Mouse (Mus musculus) ES-E14 (cell line): ENCODE results near the gene Nmnat1. TPM values are rescaled to one million over a fixed set of nuclear protein-coding genes. Genes with fewer than 3 reads are reported as not detected.

Experiments
- DNase-seq: peaks from one replicate; pipeline ENCODE4 v3.0.0-alpha.2; 2013; ENCODE audit warnings: low read depth, low spot score
- H3K27ac ChIP-seq: 2 replicates; pipeline ENCODE4 v1.5.1; 2012; ENCODE audit warnings: low read depth, mild to moderate bottlenecking, low read length, moderate library complexity, mixed read lengths; ENCODE audit not compliant: poor library complexity, insufficient read depth, severe bottlenecking
- H3K36me3 ChIP-seq: 2 replicates; pipeline ENCODE4 v1.6.1; 2012; ENCODE audit warnings: mild to moderate bottlenecking, low read length, moderate library complexity, mixed read lengths; ENCODE audit not compliant: control insufficient read depth, poor library complexity, insufficient read depth, severe bottlenecking
- H3K4me1 ChIP-seq, 2 experiments: fragments of 150-350 bp in 1 of 2; sonication (generic) in 1 of 2; 2 replicates each; pipeline ENCODE4 v1.6.1; 2012; ENCODE audit warnings: low read length in 2 of 2, mild to moderate bottlenecking in 1 of 2, mixed read lengths in 1 of 2; ENCODE audit not compliant: control insufficient read depth in 2 of 2, insufficient read depth in 2 of 2, poor library complexity in 1 of 2
- H3K4me3 ChIP-seq, 2 experiments: fragments of 150-350 bp in 1 of 2; sonication (generic) in 1 of 2; 2 replicates each; pipeline ENCODE4 v1.5.1; 2012; ENCODE audit warnings: low read length in 2 of 2, low read depth in 1 of 2, mild to moderate bottlenecking in 1 of 2, mixed read lengths in 1 of 2; ENCODE audit not compliant: insufficient read depth in 1 of 2, poor library complexity in 1 of 2, severe bottlenecking in 1 of 2
- H3K9ac ChIP-seq: 2 replicates; pipeline ENCODE4 v1.6.1; 2012; ENCODE audit warnings: low read depth, mild to moderate bottlenecking, low read length, mixed read lengths; ENCODE audit not compliant: poor library complexity, insufficient read depth, severe bottlenecking
- H3K9me3 ChIP-seq: fragments of 150-350 bp; sonication (generic); 2 replicates; pipeline ENCODE4 v1.6.1; 2012; ENCODE audit warnings: low read depth, mild to moderate bottlenecking, low read length; ENCODE audit not compliant: control insufficient read depth, insufficient read depth
- CHD2 ChIP-seq: IDR thresholded peaks from 2 replicates; pipeline ENCODE4 v1.6.1; 2014; ENCODE audit warnings: mild to moderate bottlenecking, low read depth, low read length, inconsistent platforms
- HCFC1 ChIP-seq: IDR thresholded peaks from 2 replicates; pipeline ENCODE4 v1.6.1; 2012; ENCODE audit warnings: low read length, inconsistent platforms, borderline replicate concordance; ENCODE audit not compliant: insufficient read depth
- MAFK ChIP-seq: IDR thresholded peaks from 2 replicates; pipeline ENCODE4 v1.6.1; 2014; ENCODE audit warnings: mild to moderate bottlenecking, low read depth, low read length, inconsistent platforms; ENCODE audit not compliant: insufficient read depth
- ZC3H11A ChIP-seq: IDR thresholded peaks from 2 replicates; pipeline ENCODE4 v1.6.1; 2012; ENCODE audit warnings: low read depth, mild to moderate bottlenecking, inconsistent platforms, low read length, borderline replicate concordance
- ZNF384 ChIP-seq: IDR thresholded peaks from 2 replicates; pipeline ENCODE4 v1.6.1; 2012; ENCODE audit warnings: low read depth, low read length, inconsistent platforms
- in situ Hi-C, 2 experiments: fragments of 600-800 bp; cut with MboI; formaldehyde crosslinking; loops; one replicate each; pipeline ENCODE4 v1.15.1; 2025; ENCODE audit warnings: low sequenced_read_pairs in 2 of 2, inconsistent platforms in 1 of 2; ENCODE audit not compliant: unreplicated experiment in 2 of 2
- total RNA-seq: library from RNA; depleted of rRNA; stranded (reverse); fragments of 300-350 nt; gene quantifications from 2 replicates; pipeline ENCODE4 v1.2.3, GENCODE M21; 2012

Gene Nmnat1
- total RNA-seq, 1 experiment: 11.0 TPM

GRCm38 (mm10) chr4:149477078-149477477 lies 7.9 kb downstream of the Nmnat1 start, which contains the start of gene Tmem274:
Tmem274 (plus strand) TSS chr4:149477378.
- TF ChIP-seq MAFK: no peak
- no peak for TF ChIP-seq ZC3H11A
- no peak for TF ChIP-seq CHD2
- no peak for TF ChIP-seq ZNF384
- no peak for TF ChIP-seq HCFC1
- peaks cover 0 to 7% of the 10 kb centered on the region in 2 experiments; a peak in 1 of 4 replicates for H3K4me1 ChIP-seq
- H3K9me3 ChIP-seq: no peaks in the 10 kb centered on the region
- H3K27ac ChIP-seq: no peak within 1 kb of the TSS
- H3K4me3 ChIP-seq: peak within 1 kb of the TSS in 1 of 2 experiments; percentile 20; a peak in 1 of 4 replicates
- in situ Hi-C loops: no loop called here
- H3K9ac ChIP-seq: no peak within 1 kb of the TSS
- no peaks in the 10 kb centered on the region; the same call in 1 of the 2 replicates for H3K36me3 ChIP-seq
- DNase-seq: no peak

- H3K27ac ChIP-seq: no peak overlapping the region
- H3K4me1 ChIP-seq: peaks cover 0 to 6% of the 10 kb centered on the region in 2 experiments; a peak in 1 of 4 replicates
- H3K9me3 ChIP-seq: no peaks in the 10 kb centered on the region
- in situ Hi-C loops: no loop called here
- no peak for DNase-seq
- H3K36me3 ChIP-seq: no peaks in the 10 kb centered on the region; the same call in 1 of the 2 replicates
- TF ChIP-seq ZNF384: no peak
- no peak for TF ChIP-seq MAFK
- TF ChIP-seq ZC3H11A: no peak
- no peak for TF ChIP-seq CHD2
- no peak for TF ChIP-seq HCFC1
- no peak overlapping the region for H3K4me3 ChIP-seq
- H3K9ac ChIP-seq: no peak overlapping the region
Measured at GRCm38 (mm10) chr4:149475096-149475495, 9.9 kb downstream of the Nmnat1 start.

GRCm38 (mm10) chr4:149469557-149469956 lies 15.4 kb downstream of the Nmnat1 start:
- no peak overlapping the region for H3K27ac ChIP-seq
- no peaks in the 10 kb centered on the region for H3K9me3 ChIP-seq
- H3K4me1 ChIP-seq: peaks cover 0 to 8% of the 10 kb centered on the region in 2 experiments; a peak in 2 of 4 replicates
- H3K4me3 ChIP-seq: no peak overlapping the region
- no peak overlapping the region for H3K9ac ChIP-seq
- TF ChIP-seq ZC3H11A: no peak
- no peak for TF ChIP-seq ZNF384
- TF ChIP-seq MAFK: no peak
- no peak for TF ChIP-seq HCFC1
- TF ChIP-seq CHD2: no peak
- in situ Hi-C loops: no loop called here
- DNase-seq: no peak
- H3K36me3 ChIP-seq: no peaks in the 10 kb centered on the region

GRCm38 (mm10) chr4:149463435-149463950 lies 21.5 kb downstream of the Nmnat1 start:
- Histone ChIP-seq H3K4me3 (peak overlapping the region in 1 of 2 experiments; percentile 15; a peak in 1 of 4 replicates), H3K27ac (no peak overlapping the region), H3K4me1 (peaks cover 0 to 8% of the 10 kb centered on the region in 2 experiments; a peak in 2 of 4 replicates), H3K9ac (no peak overlapping the region), H3K36me3 (no peaks in the 10 kb centered on the region), H3K9me3 (no peaks in the 10 kb centered on the region)
- TF ChIP-seq HCFC1 (no peak), ZC3H11A (no peak), ZNF384 (peak; percentile 93), CHD2 (no peak)
- no peak for DNase-seq
- in situ Hi-C loops: no loop called here

- Histone ChIP-seq H3K9me3 (no peaks in the 10 kb centered on the region), H3K27ac (no peak overlapping the region), H3K4me1 (peaks cover 0 to 8% of the 10 kb centered on the region in 2 experiments; a peak in 2 of 4 replicates), H3K9ac (no peak overlapping the region), H3K4me3 (no peak overlapping the region), H3K36me3 (no peaks in the 10 kb centered on the region)
- TF ChIP-seq HCFC1 (no peak), CHD2 (no peak), ZNF384 (no peak), MAFK (no peak), ZC3H11A (no peak)
- no peak for DNase-seq
- in situ Hi-C loops: no loop called here
Measured at GRCm38 (mm10) chr4:149462305-149462971, 22.6 kb downstream of the Nmnat1 start.
